Mouse (Mus musculus): Measurements from ENCODE around the gene Fat3.
A peak's percentile ranks its signal among the peaks of the same experiment; 100 is the strongest.

Fat3 gene

GRCm38 (mm10) chr9:16028394-16028911 lies 472.6 kb downstream of the Fat3 start:
- peak; percentile 24 for DNase-seq (ENCODE audit: low spot score)

- DNase-seq (ENCODE audit: low spot score) = no peak
Measured at GRCm38 (mm10) chr9:16026054-16026453, 475.0 kb downstream of the Fat3 start.

- no peak for DNase-seq (ENCODE audit: low spot score)
Measured at GRCm38 (mm10) chr9:16024706-16025105, 476.4 kb downstream of the Fat3 start.

- no peak for DNase-seq (ENCODE audit: low spot score)
Measured at GRCm38 (mm10) chr9:16014115-16014514, 487.0 kb downstream of the Fat3 start.

- no peak for DNase-seq (ENCODE audit: low spot score)
Measured at GRCm38 (mm10) chr9:16011382-16011781, 489.7 kb downstream of the Fat3 start.

- no peak for DNase-seq (ENCODE audit: low spot score)
Measured at GRCm38 (mm10) chr9:16007516-16007915, 493.6 kb downstream of the Fat3 start.

GRCm38 (mm10) chr9:16002991-16003390 lies 498.1 kb downstream of the Fat3 start:
- DNase-seq (ENCODE audit: low spot score) = no peak

GRCm38 (mm10) chr9:15994762-15995161 lies 506.3 kb downstream of the Fat3 start:
- no peak for DNase-seq (ENCODE audit: low spot score)

GRCm38 (mm10) chr9:15994177-15994576 lies 506.9 kb downstream of the Fat3 start:
- no peak for DNase-seq (ENCODE audit: low spot score)

- DNase-seq (ENCODE audit: low spot score) = no peak
Measured at GRCm38 (mm10) chr9:15992158-15992846, 508.8 kb downstream of the Fat3 start.

- DNase-seq (ENCODE audit: low spot score) = no peak
Measured at GRCm38 (mm10) chr9:15978317-15978716, 522.8 kb downstream of the Fat3 start.

GRCm38 (mm10) chr9:15976959-15977663 lies 524.0 kb downstream of the Fat3 start:
- no peak for DNase-seq (ENCODE audit: low spot score)

- DNase-seq (ENCODE audit: low spot score) = no peak
Measured at GRCm38 (mm10) chr9:15975999-15976398, 525.1 kb downstream of the Fat3 start.

GRCm38 (mm10) chr9:15972201-15972600 lies 528.9 kb downstream of the Fat3 start:
- no peak for DNase-seq (ENCODE audit: low spot score)

GRCm38 (mm10) chr9:15971393-15971792 lies 529.7 kb downstream of the Fat3 start:
- DNase-seq (ENCODE audit: low spot score) = no peak

GRCm38 (mm10) chr9:15964198-15964597 lies 536.9 kb downstream of the Fat3 start:
- peak; percentile 3 for DNase-seq (ENCODE audit: low spot score)

GRCm38 (mm10) chr9:15962886-15963285 lies 538.2 kb downstream of the Fat3 start:
- DNase-seq (ENCODE audit: low spot score) = no peak

- DNase-seq (ENCODE audit: low spot score) = no peak
Measured at GRCm38 (mm10) chr9:15958224-15958787, 542.8 kb downstream of the Fat3 start.

GRCm38 (mm10) chr9:15957816-15958215 lies 543.3 kb downstream of the Fat3 start:
- DNase-seq (ENCODE audit: low spot score) = no peak

- no peak for DNase-seq (ENCODE audit: low spot score)
Measured at GRCm38 (mm10) chr9:15955147-15955782, 545.8 kb downstream of the Fat3 start.

GRCm38 (mm10) chr9:15954338-15954704 lies 546.8 kb downstream of the Fat3 start:
- no peak for DNase-seq (ENCODE audit: low spot score)

GRCm38 (mm10) chr9:15953585-15954337 lies 547.3 kb downstream of the Fat3 start:
- DNase-seq (ENCODE audit: low spot score) = no peak
